Mouse (Mus musculus) bone marrow, adult 2 months (tissue): ENCODE data around the gene Hsd17b11. TPM values are rescaled to one million over a fixed set of nuclear protein-coding genes. Genes with fewer than 3 reads are reported as not detected.

ENCODE experiments used
- H3K27ac ChIP-seq: fragments of 200-500 bp; 2 replicates; pipeline ENCODE4 v1.5.1; 2012; ENCODE audit warnings: low read depth, mild to moderate bottlenecking, control low read depth, inconsistent platforms, low read length; ENCODE audit not compliant: control insufficient read depth, poor library complexity, insufficient read depth
- H3K4me1 ChIP-seq: fragments of 200-500 bp; 2 replicates; pipeline ENCODE4 v1.6.1; 2011; ENCODE audit warnings: low read length; ENCODE audit not compliant: control insufficient read depth, insufficient read depth
- H3K4me3 ChIP-seq: fragments of 200-500 bp; replicated peaks from 2 replicates; pipeline ENCODE3; 2011; ENCODE audit warnings: mild to moderate bottlenecking, low read depth, low read length, control low read depth; ENCODE audit not compliant: control insufficient read depth
- CTCF ChIP-seq: fragments of 200-500 bp; IDR thresholded peaks from 2 replicates; pipeline ENCODE4 v1.5.1; 2011; ENCODE audit warnings: low read length, control low read depth; ENCODE audit not compliant: control insufficient read depth, insufficient read depth
- POLR2A ChIP-seq: fragments of 200-500 bp; IDR thresholded peaks from 2 replicates; pipeline ENCODE4 v1.6.1; 2011; ENCODE audit warnings: low read depth, mild to moderate bottlenecking, control low read depth, low read length, borderline replicate concordance; ENCODE audit not compliant: control insufficient read depth
- WGBS: fragments of 180-500 bp; shearing (Covaris S2); methylation state at CpG from one replicate; pipeline ENCODE4 v1.1.7; 2018; 5-methylcytosine and 5-hydroxymethylcytosine counted together
- polyA plus RNA-seq: library from polyadenylated mRNA; stranded (reverse); fragments of >200 nt; gene quantifications from 2 replicates; pipeline ENCODE4 v1.2.4, GENCODE M21; 2011; ENCODE audit warnings: low replicate concordance; ENCODE audit not compliant: missing spikeins, insufficient read depth, insufficient read length

Hsd17b11 gene
- polyA plus RNA-seq, 1 experiment = 36.5 TPM

GRCm38 (mm10) chr5:104043704-104044103, 22.0 kb upstream of the Hsd17b11 start:
- Histone ChIP-seq H3K4me3 (no peak overlapping the region), H3K4me1 (no peaks in the 10 kb centered on the region; the same call in 1 of the 2 replicates), H3K27ac (no peak overlapping the region)
- TF ChIP-seq POLR2A (no peak), CTCF (no peak)
- 53% methylated on average over 2 of the region's 2 CpGs for WGBS

GRCm38 (mm10) chr5:104042906-104043305, 21.2 kb upstream of the Hsd17b11 start:
- 85% methylated on average over 2 of the region's 2 CpGs for WGBS
- H3K4me3 ChIP-seq = no peak overlapping the region
- no peak for TF ChIP-seq CTCF
- TF ChIP-seq POLR2A = no peak
- no peaks in the 10 kb centered on the region; the same call in 1 of the 2 replicates for H3K4me1 ChIP-seq
- H3K27ac ChIP-seq = no peak overlapping the region

DNA sequence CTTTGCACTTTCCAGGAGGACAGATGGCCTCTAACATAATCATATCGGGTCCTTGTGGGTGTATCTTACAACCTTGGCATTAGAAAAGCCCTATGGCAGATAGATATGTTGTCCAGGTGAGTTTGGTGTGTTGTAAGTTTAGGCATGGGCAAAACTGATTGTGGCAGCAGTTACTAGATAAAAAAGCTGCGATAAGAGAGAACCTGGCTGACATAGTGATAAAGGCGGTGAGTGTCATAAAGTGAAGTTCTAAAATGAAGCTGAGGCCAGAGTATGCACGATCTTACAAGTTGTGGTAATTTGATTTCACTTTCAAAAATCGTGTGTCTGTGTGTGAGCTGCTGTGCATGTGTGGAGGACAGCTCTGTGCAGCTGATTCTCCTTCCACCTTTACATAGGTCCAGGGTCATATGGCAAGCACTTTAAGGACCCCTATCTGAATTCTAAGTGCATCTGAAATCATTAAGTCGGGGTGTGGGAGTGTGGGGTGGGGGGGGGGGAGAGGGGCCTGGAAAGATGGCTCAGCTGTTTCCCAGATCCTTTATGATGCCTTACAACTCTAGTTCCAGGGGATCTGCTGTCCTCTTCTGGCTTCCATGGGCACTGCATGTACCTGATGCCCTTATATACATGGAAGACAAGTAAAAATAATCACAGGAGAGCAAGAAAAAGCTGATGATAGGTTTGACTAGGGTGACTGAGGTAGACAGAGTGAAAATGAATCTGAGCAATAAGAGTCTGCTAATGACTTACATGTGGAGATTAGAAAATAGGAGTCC, 17.6 kb upstream of the Hsd17b11 start:
- Histone ChIP-seq H3K4me3 (no peak overlapping the region), H3K4me1 (no peaks in the 10 kb centered on the region; the same call in 1 of the 2 replicates), H3K27ac (no peak overlapping the region)
- WGBS = 55% methylated on average over 6 of the region's 6 CpGs
- TF ChIP-seq CTCF (peak; percentile 19; the same call in 1 of the 2 replicates), POLR2A (no peak)

DNA sequence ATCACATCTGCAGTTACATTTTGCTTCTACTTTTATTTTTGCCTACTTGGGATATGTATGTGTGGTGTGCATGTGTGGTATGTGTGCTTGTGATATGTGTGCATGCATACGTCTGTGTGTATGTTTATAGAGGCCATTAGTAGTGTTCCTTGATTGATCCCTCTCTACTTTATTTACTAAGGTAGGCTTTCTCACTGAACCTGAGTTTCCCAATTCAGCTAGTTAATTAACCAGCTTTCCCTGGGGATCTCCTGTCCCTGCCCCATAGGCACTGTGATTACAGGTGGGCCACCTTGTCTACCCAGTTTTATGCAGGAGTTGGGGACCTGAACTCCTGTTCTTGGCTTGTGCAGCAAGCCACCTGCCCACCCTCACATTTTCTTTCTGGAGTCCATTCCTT, 15.0 kb upstream of the Hsd17b11 start:
- no peak overlapping the region for H3K4me3 ChIP-seq
- 89% methylated on average over 1 of the region's 1 CpGs for WGBS
- no peaks in the 10 kb centered on the region; the same call in 1 of the 2 replicates for H3K4me1 ChIP-seq
- no peak for TF ChIP-seq POLR2A
- TF ChIP-seq CTCF = no peak
- H3K27ac ChIP-seq = no peak overlapping the region

DNA sequence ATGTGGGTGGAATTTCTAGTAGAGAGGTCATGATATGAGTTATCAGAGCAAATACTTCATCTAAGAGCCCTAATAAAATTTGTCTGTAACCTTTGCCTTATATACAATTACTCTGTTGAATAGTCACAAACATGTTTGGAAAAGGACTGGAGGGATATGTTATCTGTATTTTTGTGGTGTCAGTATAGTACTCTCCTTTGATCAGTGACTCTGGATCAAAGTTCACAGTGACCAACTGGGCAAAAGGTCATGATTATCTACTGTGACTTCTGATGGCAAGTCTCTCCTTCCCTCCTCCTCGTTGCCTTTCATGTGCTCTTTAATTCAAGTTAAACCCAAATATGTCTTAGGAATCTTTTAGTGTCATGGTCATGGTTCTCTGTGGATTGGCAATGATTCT, 14.1 kb upstream of the Hsd17b11 start:
- Histone ChIP-seq H3K4me1 (no peaks in the 10 kb centered on the region; the same call in 1 of the 2 replicates), H3K27ac (no peak overlapping the region), H3K4me3 (no peak overlapping the region)
- WGBS = 63% methylated on average over 1 of the region's 1 CpGs
- TF ChIP-seq CTCF (no peak), POLR2A (no peak)

DNA sequence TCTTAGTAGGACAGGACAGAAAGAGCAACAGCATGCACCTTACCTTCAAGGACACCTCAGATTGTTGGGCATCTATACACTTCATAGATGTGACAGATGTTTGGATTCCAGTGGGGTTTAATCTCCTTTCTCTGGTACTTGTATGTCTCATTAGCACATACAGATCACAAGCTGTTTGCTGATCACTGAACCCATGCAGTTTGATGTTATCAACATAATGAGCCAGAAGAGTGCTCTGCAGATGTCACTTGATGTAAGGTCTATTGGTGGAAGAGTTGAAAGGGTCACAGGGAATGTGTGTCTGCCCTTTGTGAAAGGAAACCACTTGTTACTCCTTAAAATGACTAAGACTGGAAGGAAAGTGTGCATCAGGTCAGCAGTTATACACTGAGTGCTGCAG, 13.3 kb upstream of the Hsd17b11 start:
- Histone ChIP-seq H3K4me3 (no peak overlapping the region), H3K4me1 (no peaks in the 10 kb centered on the region; the same call in 1 of the 2 replicates), H3K27ac (no peak overlapping the region)
- no peak for TF ChIP-seq POLR2A
- TF ChIP-seq CTCF = no peak

DNA sequence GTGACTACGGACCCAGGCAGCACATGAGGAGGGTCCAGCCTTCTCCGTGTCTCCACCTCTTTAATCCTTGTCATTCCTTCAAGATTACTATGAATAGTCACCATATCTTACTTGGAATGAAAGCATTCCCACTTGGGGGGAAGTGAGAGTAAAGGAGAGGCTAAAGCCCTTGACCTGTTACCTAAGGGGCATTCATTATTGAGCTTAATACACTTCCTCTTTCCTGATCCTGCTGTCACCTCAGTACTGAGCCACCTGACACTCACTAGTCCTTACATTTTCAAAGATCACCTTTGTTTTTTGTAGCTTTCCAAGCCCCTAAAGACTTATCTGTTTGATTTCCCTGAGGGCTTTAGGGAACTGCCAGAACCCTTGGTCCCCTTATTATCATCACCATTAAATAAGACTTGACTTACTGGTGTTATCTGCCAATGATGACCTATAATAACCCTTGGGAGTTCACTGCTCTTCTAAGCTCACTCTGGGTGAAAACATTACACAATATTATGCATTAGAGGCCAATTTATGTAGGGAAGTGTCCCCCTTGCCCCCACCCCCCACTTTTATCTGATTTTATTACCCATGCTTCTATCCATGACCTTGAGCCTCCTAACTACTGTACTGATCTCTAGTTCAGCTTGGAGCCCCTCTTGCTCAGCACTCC, 10.8 kb upstream of the Hsd17b11 start:
- H3K27ac ChIP-seq = no peak overlapping the region
- WGBS = 86% methylated on average over 2 of the region's 2 CpGs

GRCm38 (mm10) chr5:104025245-104025854, 3.6 kb upstream of the Hsd17b11 start:
- H3K27ac ChIP-seq = no peak overlapping the region
- no peak for TF ChIP-seq CTCF
- TF ChIP-seq POLR2A = no peak
- 30% methylated on average over 17 of the region's 17 CpGs for WGBS
- no peak overlapping the region for H3K4me3 ChIP-seq
- H3K4me1 ChIP-seq = peaks cover 3% of the 10 kb centered on the region; the same call in 1 of the 2 replicates

More for the DNA sequence above, 10.8 kb upstream of the Hsd17b11 start:
- Histone ChIP-seq H3K4me1 (no peaks in the 10 kb centered on the region; the same call in 1 of the 2 replicates), H3K4me3 (no peak overlapping the region)
- no peak for TF ChIP-seq POLR2A
- no peak for TF ChIP-seq CTCF
